Mouse (Mus musculus) forebrain, embryonic 15.5 days (tissue): ENCODE data around the gene Aarsd1. TPM values are rescaled to one million over a fixed set of nuclear protein-coding genes. Genes with fewer than 3 reads are reported as not detected.
"Not testable (repeated sequence)": the region's sequence is repeated elsewhere in the genome, so short reads cannot be mapped to it uniquely, and the experiment has no call there.

Experiments
- ATAC-seq: fragments of 200-750 bp; cut with Nextera tagmentation; replicated peaks from 2 replicates; pipeline ENCODE4 v1.8.0; 2017; ENCODE audit warnings: mild to moderate bottlenecking, moderate TSS enrichment, moderate library complexity
- H3K27ac ChIP-seq: fragments of 300-500 bp; sonication (generic); replicated peaks from 2 replicates; pipeline ENCODE4 v1.5.1; 2015; ENCODE audit warnings: mild to moderate bottlenecking, inconsistent platforms
- H3K27me3 ChIP-seq: fragments of 300-500 bp; sonication (generic); 2 replicates; pipeline ENCODE4 v1.6.1; 2015; ENCODE audit warnings: inconsistent platforms
- H3K36me3 ChIP-seq: fragments of 300-500 bp; sonication (generic); 2 replicates; pipeline ENCODE4 v1.6.1; 2015; ENCODE audit warnings: mild to moderate bottlenecking, inconsistent platforms
- H3K4me1 ChIP-seq: fragments of 300-500 bp; sonication (generic); 2 replicates; pipeline ENCODE4 v1.6.1; 2015; ENCODE audit warnings: inconsistent platforms
- H3K4me2 ChIP-seq: fragments of 300-500 bp; sonication (generic); replicated peaks from 2 replicates; pipeline ENCODE4 v1.6.1; 2015; ENCODE audit warnings: mild to moderate bottlenecking, inconsistent platforms
- H3K4me3 ChIP-seq: fragments of 300-500 bp; sonication (generic); 2 replicates; pipeline ENCODE4 v1.5.1; 2015; ENCODE audit warnings: mild to moderate bottlenecking, inconsistent platforms
- H3K9ac ChIP-seq: fragments of 300-500 bp; sonication (generic); replicated peaks from 2 replicates; pipeline ENCODE4 v1.6.1; 2015; ENCODE audit warnings: mild to moderate bottlenecking, inconsistent platforms
- H3K9me3 ChIP-seq: fragments of 300-500 bp; sonication (generic); 2 replicates; pipeline ENCODE4 v1.6.1; 2016; ENCODE audit warnings: inconsistent platforms
- WGBS: fragments of 180-500 bp; shearing (Covaris S2); methylation state at CpG from one replicate; pipeline ENCODE4 v1.1.7; 2015; ENCODE audit warnings: mixed read lengths; 5-methylcytosine and 5-hydroxymethylcytosine counted together
- polyA plus RNA-seq: library from polyadenylated mRNA; unstranded; fragments of >200 nt; fragmentation: Nextera tagmentation; extraction: Ambion mirVana; gene quantifications from 2 replicates; pipeline ENCODE4 v1.2.1, GENCODE M21; 2015

The Aarsd1 gene
- polyA plus RNA-seq, 1 experiment from 2014 or later, result 90.2 TPM

DNA sequence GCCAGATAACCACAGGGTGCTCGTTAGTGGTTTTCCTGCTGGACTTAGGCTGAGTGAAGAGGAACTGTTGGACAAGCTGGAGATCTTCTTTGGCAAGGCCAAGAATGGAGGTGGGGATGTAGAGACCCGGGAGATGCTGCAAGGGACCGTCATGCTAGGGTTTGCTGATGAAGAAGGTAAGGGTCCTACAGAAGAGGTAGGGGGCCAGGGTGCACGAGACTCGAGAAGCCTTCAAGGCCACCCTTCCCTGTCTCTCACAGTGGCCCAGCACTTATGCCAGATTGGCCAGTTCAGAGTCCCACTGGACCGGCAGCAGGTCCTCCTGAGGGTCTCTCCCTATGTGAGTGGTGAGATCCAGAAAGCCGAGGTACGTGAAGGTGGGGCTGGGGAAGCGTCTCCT, 40.2 kb upstream of the Aarsd1 start:
- Histone ChIP-seq H3K36me3 (peaks cover 51% of the 10 kb centered on the region), H3K9ac (no peak overlapping the region), H3K4me3 (no peak overlapping the region), H3K4me1 (peaks cover 13% of the 10 kb centered on the region), H3K27me3 (no peaks in the 10 kb centered on the region), H3K9me3 (no peaks in the 10 kb centered on the region), H3K4me2 (no peak overlapping the region), H3K27ac (no peak overlapping the region)
- ATAC-seq, result peak; percentile 27; the same call in 1 of the 2 replicates
- 92% methylated on average over 9 of the region's 9 CpGs for WGBS

DNA sequence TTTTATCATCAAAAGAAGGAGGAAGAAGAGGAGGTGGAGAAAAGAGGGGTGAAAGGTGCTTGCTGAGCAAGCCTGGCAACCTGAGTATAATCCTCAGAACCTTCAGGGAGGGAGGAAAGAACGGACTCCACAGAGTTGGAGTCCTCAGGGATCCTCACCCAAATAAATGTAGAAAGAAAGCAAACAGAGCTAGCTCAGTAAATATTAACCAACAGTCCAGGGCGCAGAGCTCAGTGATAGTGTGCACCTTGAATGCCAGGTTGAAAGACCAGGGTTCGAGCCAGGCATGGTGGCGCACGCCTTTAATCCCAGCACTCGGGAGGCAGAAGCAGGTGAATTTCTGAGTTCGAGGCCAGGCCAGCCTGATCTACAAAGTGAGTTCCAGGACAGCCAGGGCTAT, 38.2 kb upstream of the Aarsd1 start:
- 0 out of 2 replicates have a peak overlapping the region, but pooled peaks have one; percentile 6 for H3K9ac ChIP-seq
- H3K27ac ChIP-seq, result no peak overlapping the region
- 93% methylated on average over 7 of the region's 7 CpGs for WGBS
- peaks cover 33% of the 10 kb centered on the region for H3K36me3 ChIP-seq
- H3K9me3 ChIP-seq, result no peaks in the 10 kb centered on the region
- no peak overlapping the region for H3K4me2 ChIP-seq
- ATAC-seq, result no peak
- H3K27me3 ChIP-seq, result no peaks in the 10 kb centered on the region
- H3K4me1 ChIP-seq, result peaks cover 6% of the 10 kb centered on the region; the same call in 1 of the 2 replicates
- H3K4me3 ChIP-seq, result no peak overlapping the region

DNA sequence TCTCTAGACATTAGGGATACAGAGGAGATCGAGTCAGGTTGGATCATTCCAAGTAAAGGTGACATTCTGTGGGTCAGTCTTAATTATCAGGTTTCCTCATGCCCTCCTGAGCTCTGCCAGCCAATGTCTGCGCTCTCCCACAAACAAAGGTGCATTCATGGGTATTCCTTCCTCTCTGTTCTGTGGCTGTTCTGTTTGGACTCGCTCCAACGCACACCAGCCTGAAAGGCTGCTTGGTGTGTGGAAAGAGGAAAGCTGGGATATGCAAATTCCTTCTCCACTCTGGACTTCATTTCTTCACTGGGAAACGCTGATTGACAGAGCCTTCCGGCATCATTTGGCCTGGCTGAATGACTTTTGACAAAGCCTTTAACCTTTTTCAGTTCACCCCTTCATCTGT, 37.3 kb upstream of the Aarsd1 start:
- Histone ChIP-seq H3K4me3 (no peak overlapping the region), H3K9ac (no peak overlapping the region), H3K4me2 (no peak overlapping the region), H3K36me3 (peaks cover 24% of the 10 kb centered on the region), H3K27me3 (no peaks in the 10 kb centered on the region), H3K4me1 (peaks cover 6% of the 10 kb centered on the region; the same call in 1 of the 2 replicates), H3K9me3 (no peaks in the 10 kb centered on the region), H3K27ac (no peak overlapping the region)
- 9% methylated on average over 6 of the region's 6 CpGs for WGBS
- no peak for ATAC-seq

DNA sequence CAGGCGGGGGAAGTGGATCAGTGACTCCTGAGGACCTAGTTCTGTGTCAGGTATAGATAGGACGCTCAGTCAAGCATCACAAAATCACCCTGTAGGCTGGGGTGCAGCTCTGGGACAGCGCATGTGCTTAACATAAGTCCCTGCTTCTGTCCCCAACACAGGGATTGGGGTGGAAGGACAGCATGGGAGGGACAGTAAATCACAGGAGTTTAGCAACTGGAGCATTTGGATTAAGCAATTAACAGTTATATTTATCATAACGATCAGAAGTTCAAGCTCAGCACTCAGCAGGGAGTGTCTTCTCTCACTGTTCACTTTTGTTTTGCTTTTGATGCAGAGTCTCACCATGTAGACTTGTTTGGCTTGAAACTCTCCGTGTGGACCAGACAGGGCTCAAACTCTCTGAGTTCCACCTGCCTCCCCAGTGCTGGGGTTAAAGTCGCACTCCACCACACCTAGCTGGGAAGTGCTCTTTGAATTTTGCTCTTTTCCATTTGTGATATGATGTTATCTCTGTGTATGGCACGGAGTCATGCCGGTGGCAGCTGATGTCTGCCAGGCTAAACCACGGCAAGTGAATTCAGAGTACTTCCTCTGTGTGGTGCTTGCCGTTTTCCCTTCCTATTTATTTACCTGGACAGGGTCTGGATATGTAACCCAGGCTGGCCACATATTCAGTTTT, 34.8 kb upstream of the Aarsd1 start:
- Histone ChIP-seq H3K4me3 (no peak overlapping the region), H3K9ac (no peak overlapping the region), H3K36me3 (0 out of 2 replicates have a peak, but pooled peaks cover 4% of the 10 kb centered on the region), H3K27ac (no peak overlapping the region), H3K9me3 (no peaks in the 10 kb centered on the region), H3K4me1 (peaks cover 6% of the 10 kb centered on the region; the same call in 1 of the 2 replicates), H3K27me3 (no peaks in the 10 kb centered on the region), H3K4me2 (no peak overlapping the region)
- ATAC-seq, result no peak
- WGBS, result 71% methylated on average over 10 of the region's 10 CpGs

DNA sequence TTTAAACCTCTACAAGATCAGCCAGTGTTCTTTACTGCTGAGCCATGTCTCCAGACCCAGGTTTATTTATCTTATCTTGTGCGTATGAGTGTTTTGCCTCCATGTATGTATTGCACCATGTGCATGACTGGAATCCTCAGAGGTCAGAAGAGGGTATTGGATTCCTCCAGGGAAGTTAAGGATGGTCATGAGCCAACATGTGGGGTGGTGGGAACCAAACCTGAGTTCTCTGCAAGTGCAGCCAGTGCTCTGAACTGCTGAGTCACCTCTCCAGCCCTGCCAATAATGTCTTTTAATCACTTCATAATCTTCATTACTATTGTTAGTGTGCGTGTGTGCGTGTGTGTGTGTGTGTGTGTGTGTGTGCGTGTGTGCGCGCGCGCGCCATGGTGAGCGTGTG, 34.1 kb upstream of the Aarsd1 start:
- Histone ChIP-seq H3K4me1 (peaks cover 6% of the 10 kb centered on the region; the same call in 1 of the 2 replicates), H3K27ac (no peak overlapping the region), H3K9ac (no peak overlapping the region), H3K4me2 (no peak overlapping the region), H3K9me3 (no peaks in the 10 kb centered on the region), H3K4me3 (no peak overlapping the region), H3K27me3 (no peaks in the 10 kb centered on the region), H3K36me3 (0 out of 2 replicates have a peak, but pooled peaks cover under 1% of the 10 kb centered on the region)
- no peak for ATAC-seq
- WGBS, result 92% methylated on average over 10 of the region's 10 CpGs

DNA sequence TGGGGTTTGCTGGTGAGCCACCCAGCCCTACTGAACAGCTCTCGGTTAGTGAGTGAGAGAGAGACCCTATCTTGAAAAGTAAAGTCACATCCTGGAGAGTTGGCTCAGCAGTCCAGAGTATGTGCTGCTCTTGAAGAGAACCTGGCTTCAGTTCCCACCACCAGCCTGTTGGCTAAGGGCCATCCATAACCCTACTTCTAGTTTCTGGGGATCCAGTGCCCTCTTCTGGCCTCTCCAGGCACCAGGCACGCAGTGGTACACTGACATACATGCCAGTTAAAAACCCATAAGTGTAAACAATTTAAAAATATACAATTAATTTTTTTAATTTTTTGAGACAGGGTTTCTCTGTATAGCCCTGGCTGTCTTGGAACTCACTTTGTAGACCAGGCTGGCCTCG, 33.0 kb upstream of the Aarsd1 start:
- H3K4me2 ChIP-seq, result no peak overlapping the region
- peaks cover 6% of the 10 kb centered on the region for H3K36me3 ChIP-seq
- H3K4me1 ChIP-seq, result peaks cover 6% of the 10 kb centered on the region; the same call in 1 of the 2 replicates
- WGBS, result 91% methylated on average over 3 of the region's 3 CpGs
- ATAC-seq, result no peak
- no peaks in the 10 kb centered on the region for H3K9me3 ChIP-seq
- no peak overlapping the region for H3K9ac ChIP-seq
- no peak overlapping the region for H3K27ac ChIP-seq
- no peak overlapping the region for H3K4me3 ChIP-seq
- no peaks in the 10 kb centered on the region for H3K27me3 ChIP-seq

DNA sequence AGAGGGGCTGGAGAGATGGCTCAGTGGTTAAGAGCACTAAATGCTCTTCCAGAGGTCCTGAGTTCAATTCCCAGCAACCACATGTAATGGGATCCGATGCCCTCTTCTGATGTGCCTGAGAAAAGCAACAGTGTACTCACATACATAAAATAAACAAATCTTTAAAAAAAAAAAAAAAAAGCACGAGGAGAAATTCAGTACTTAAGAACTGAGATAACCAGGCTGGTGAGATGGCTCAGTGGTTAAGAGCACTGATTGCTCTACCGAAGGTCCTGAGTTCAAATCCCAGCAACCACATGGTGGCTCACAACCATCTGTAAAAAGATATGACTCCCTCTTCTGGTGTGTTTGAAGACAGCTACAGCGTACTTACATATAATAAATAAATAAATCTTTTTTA, 32.2 kb upstream of the Aarsd1 start:
- not testable (repeated sequence) for H3K4me3 ChIP-seq, ATAC-seq, H3K27ac ChIP-seq, H3K27me3 ChIP-seq, H3K9me3 ChIP-seq, H3K4me2 ChIP-seq, H3K9ac ChIP-seq, H3K4me1 ChIP-seq
- 86% methylated on average over 4 of the region's 4 CpGs for WGBS
- peaks cover 13% of the 10 kb centered on the region for H3K36me3 ChIP-seq

DNA sequence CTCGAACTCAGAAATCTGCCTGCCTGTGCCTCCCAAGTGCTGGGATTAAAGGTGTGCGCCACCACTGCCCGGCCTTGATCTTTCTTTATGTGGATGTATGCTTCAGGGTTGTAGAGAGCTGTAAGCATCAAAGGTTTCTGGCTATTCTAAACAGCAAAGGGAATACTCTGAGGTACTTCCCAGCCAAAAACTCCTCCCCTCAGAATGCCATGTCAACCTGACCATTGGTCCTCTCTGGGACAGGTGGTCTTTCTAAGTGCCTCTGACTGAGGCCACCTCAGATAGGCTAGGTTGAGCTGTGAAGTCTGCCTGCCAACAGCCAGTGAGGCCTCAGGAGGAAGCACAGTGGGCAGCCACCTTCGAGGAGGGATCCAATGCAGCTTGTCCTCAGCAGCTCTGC, 31.5 kb upstream of the Aarsd1 start:
- Histone ChIP-seq H3K9ac (no peak overlapping the region), H3K36me3 (peaks cover 20% of the 10 kb centered on the region), H3K4me3 (no peak overlapping the region), H3K9me3 (no peaks in the 10 kb centered on the region), H3K27me3 (no peaks in the 10 kb centered on the region), H3K27ac (no peak overlapping the region), H3K4me1 (peaks cover 11% of the 10 kb centered on the region), H3K4me2 (no peak overlapping the region)
- 85% methylated on average over 4 of the region's 4 CpGs for WGBS
- ATAC-seq, result no peak

DNA sequence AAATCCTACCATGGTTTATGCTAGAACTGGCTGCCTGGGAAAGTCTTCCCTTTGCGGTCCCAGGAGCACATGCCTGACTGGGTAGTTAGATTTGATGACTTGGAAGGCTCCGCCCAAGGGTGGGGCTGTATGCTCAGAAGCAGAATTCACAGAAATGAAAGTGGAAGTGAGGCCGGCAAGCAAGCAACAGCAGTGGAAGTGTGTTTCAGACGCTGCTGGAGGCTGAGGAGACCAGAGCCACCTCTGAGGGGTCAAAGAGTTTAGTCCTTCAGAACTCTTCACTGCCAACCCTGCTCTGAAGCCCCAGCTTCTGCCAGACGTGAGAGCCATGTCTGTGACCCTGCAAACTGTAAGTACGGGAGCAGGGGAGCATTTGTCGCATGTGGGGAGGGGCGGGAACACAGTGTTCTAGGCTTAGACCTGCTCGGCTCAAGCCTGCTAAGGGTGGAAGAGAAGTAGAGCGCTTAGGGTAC, 30.9 kb upstream of the Aarsd1 start, which contains the start of gene Ifi35:
TSS of gene Ifi35 (plus strand) at position 134 of the 473 bp plus-strand sequence.
- ATAC-seq, result no peak
- Histone ChIP-seq H3K27me3 (no peaks in the 10 kb centered on the region), H3K36me3 (peaks cover 25% of the 10 kb centered on the region), H3K4me3 (no peak within 1 kb of the TSS), H3K27ac (no peak within 1 kb of the TSS), H3K9ac (no peak within 1 kb of the TSS), H3K4me1 (peaks cover 17% of the 10 kb centered on the region), H3K4me2 (no peak within 1 kb of the TSS), H3K9me3 (no peaks in the 10 kb centered on the region)
- 44% methylated on average over 10 of the region's 10 CpGs for WGBS

DNA sequence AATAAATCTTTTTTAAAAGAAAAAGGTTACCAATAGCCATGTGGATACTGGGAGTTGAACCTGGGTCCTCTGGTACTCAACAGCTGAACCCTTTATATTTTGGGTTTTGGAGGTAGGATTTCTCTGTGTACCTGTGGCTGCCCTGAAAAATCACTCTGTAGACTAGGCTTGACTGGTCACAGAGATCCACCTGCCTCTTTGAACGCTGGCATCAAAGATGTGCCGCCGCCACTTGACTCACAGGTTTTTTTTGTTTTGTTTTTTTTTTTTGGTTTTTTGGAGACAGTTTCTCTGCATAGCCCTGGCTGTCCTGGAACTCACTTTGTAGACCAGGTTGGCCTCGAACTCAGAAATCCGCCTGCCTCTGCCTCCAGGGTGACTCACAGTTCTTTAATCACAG, 30.4 kb upstream of the Aarsd1 start:
- Histone ChIP-seq H3K4me2 (no peak overlapping the region), H3K27me3 (no peaks in the 10 kb centered on the region), H3K9ac (no peak overlapping the region), H3K4me3 (no peak overlapping the region), H3K36me3 (peaks cover 25% of the 10 kb centered on the region), H3K4me1 (peaks cover 22% of the 10 kb centered on the region), H3K9me3 (no peaks in the 10 kb centered on the region), H3K27ac (no peak overlapping the region)
- WGBS, result 89% methylated on average over 5 of the region's 5 CpGs
- ATAC-seq, result no peak

DNA sequence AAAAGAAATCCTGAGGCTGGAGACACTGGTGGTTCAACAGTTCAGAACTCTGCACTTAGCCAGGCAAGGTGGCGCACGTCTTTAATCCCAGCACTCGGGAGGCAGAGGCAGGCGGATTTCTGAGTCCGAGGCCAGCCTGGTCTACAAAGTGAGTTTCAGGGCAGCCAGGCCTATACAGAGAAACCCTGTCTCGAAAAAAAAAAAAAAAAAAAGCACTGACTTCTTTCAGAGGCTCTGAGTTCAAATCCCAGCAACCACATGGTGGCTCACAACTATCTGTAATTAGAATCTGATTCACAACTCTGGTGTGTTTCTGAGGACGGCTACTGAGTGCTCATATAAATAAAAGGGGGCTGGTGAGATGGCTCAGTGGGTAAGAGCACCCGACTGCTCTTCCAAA, 29.4 kb upstream of the Aarsd1 start:
- WGBS, result 86% methylated on average over 8 of the region's 8 CpGs
- not testable (repeated sequence) for H3K4me2 ChIP-seq, H3K9me3 ChIP-seq, ATAC-seq, H3K9ac ChIP-seq, H3K4me3 ChIP-seq, H3K27ac ChIP-seq, H3K27me3 ChIP-seq
- peaks cover 25% of the 10 kb centered on the region for H3K36me3 ChIP-seq
- H3K4me1 ChIP-seq, result peaks cover 22% of the 10 kb centered on the region

DNA sequence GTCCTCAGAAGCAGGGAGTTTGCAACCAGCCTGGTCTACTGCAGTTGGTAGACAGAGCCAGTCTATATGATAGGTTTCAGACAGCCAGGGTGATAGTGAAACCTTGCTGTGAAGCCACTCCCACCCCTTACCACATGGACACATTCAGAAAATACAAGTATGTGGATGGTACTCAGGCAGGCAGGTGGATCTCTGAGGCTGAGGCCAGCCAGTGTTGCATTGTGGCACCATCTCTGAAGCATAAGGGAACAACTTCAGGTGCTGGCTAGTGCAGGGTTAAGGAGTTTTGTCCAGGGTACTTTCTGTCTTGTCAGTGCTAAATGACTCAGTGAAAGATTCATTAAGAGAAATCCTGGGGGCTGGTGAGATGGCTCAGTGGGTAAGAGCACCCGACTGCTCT, 28.9 kb upstream of the Aarsd1 start:
- H3K9ac ChIP-seq, result no peak overlapping the region
- peaks cover 25% of the 10 kb centered on the region for H3K36me3 ChIP-seq
- H3K4me1 ChIP-seq, result peaks cover 22% of the 10 kb centered on the region
- ATAC-seq, result no peak
- WGBS, result 80% methylated on average over 1 of the region's 1 CpGs
- H3K4me2 ChIP-seq, result no peak overlapping the region
- no peaks in the 10 kb centered on the region for H3K27me3 ChIP-seq
- H3K27ac ChIP-seq, result no peak overlapping the region
- H3K4me3 ChIP-seq, result no peak overlapping the region
- H3K9me3 ChIP-seq, result no peaks in the 10 kb centered on the region

DNA sequence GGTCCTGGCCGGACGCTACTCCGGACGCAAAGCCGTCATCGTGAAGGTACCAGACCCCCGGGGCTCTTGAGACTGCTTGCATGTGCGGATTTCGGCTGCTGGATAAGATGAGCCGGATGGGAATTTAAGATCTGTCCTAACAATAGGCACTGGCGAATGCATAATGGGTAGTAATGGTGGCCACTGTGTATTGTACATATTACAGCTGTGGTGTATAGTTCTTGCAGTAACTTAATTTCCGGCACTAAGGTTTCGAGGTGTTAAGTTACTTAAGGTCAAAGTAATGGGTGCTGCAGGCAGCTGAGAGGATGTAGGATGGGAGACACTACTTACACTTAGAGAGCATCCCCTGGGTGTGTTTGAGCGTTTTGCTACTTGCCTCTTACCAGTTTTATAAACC, 25.3 kb upstream of the Aarsd1 start:
- no peaks in the 10 kb centered on the region for H3K9me3 ChIP-seq
- ATAC-seq, result no peak
- WGBS, result 2% methylated on average over 14 of the region's 14 CpGs

More for the DNA sequence above, 25.3 kb upstream of the Aarsd1 start:
- Histone ChIP-seq H3K9ac (peak overlapping the region; percentile 86), H3K27me3 (no peaks in the 10 kb centered on the region), H3K27ac (peak overlapping the region; percentile 88), H3K4me2 (peak overlapping the region; percentile 65), H3K4me1 (peaks cover 22% of the 10 kb centered on the region), H3K36me3 (peaks cover 25% of the 10 kb centered on the region), H3K4me3 (peak overlapping the region; percentile 68)
